Mouse (Mus musculus) C2C12 (cell line): ENCODE measurements around the gene Zfp993.
"Not testable (repeated sequence)": the region's sequence is repeated elsewhere in the genome, so short reads cannot be mapped to it uniquely, and the experiment has no call there.

Experiments used
- CTCF ChIP-seq: IDR thresholded peaks from one replicate; pipeline ENCODE4 v1.5.1; 2011; ENCODE audit not compliant: control insufficient read depth, insufficient read depth, insufficient read length
- MAX ChIP-seq: IDR thresholded peaks from one replicate; pipeline ENCODE4 v1.6.1; 2011; ENCODE audit warnings: mild to moderate bottlenecking, control low read depth
- MYOD1 ChIP-seq: IDR thresholded peaks from one replicate; pipeline ENCODE4 v1.6.1; 2011; ENCODE audit warnings: low read depth; ENCODE audit not compliant: control insufficient read depth, insufficient read length
- MYOG ChIP-seq: IDR thresholded peaks from one replicate; pipeline ENCODE4 v1.6.1; 2011; ENCODE audit not compliant: control insufficient read depth, insufficient read length; ENCODE audit errors: extremely low read depth
- USF1 ChIP-seq: IDR thresholded peaks from one replicate; pipeline ENCODE4 v1.6.1; 2011; ENCODE audit warnings: low read depth, mild to moderate bottlenecking, control low read depth, moderate library complexity

GRCm38 (mm10) chr4:146644367-146644766, 33.6 kb downstream of the Zfp993 start:
- TF ChIP-seq MAX, CTCF, MYOD1, MYOG, USF1: not testable (repeated sequence)
